Mouse (Mus musculus) midbrain, embryonic 15.5 days (tissue): ENCODE data around the gene Zmiz2. TPM values are rescaled to one million over a fixed set of nuclear protein-coding genes. Genes with fewer than 3 reads are reported as not detected.
"Not testable (repeated sequence)": the region's sequence is repeated elsewhere in the genome, so short reads cannot be mapped to it uniquely, and the experiment has no call there.

Experiments
- ATAC-seq: fragments of 200-750 bp; cut with Nextera tagmentation; replicated peaks from 2 replicates; pipeline ENCODE4 v1.8.0; 2017; ENCODE audit warnings: moderate TSS enrichment
- H3K27ac ChIP-seq: fragments of 300-500 bp; sonication (generic); 2 replicates; pipeline ENCODE4 v1.5.1; 2015; ENCODE audit warnings: mild to moderate bottlenecking, inconsistent platforms
- H3K27me3 ChIP-seq: fragments of 300-500 bp; sonication (generic); replicated peaks from 2 replicates; pipeline ENCODE4 v1.6.1; 2015; ENCODE audit warnings: inconsistent platforms
- H3K36me3 ChIP-seq: fragments of 300-500 bp; sonication (generic); replicated peaks from 2 replicates; pipeline ENCODE4 v1.6.1; 2015; ENCODE audit warnings: inconsistent platforms
- H3K4me1 ChIP-seq: fragments of 300-500 bp; sonication (generic); 2 replicates; pipeline ENCODE4 v1.6.1; 2015; ENCODE audit warnings: inconsistent platforms
- H3K4me2 ChIP-seq: fragments of 300-500 bp; sonication (generic); 2 replicates; pipeline ENCODE4 v1.6.1; 2015; ENCODE audit warnings: inconsistent platforms, mild to moderate bottlenecking, moderate library complexity
- H3K4me3 ChIP-seq: fragments of 300-500 bp; sonication (generic); 2 replicates; pipeline ENCODE4 v1.5.1; 2015; ENCODE audit warnings: mild to moderate bottlenecking, inconsistent platforms
- H3K9ac ChIP-seq: fragments of 300-500 bp; sonication (generic); 2 replicates; pipeline ENCODE4 v1.6.1; 2015; ENCODE audit warnings: mild to moderate bottlenecking, inconsistent platforms
- H3K9me3 ChIP-seq: fragments of 300-500 bp; sonication (generic); 2 replicates; pipeline ENCODE4 v1.6.1; 2016; ENCODE audit warnings: inconsistent platforms
- WGBS: fragments of 180-500 bp; shearing (Covaris S2); methylation state at CpG from one replicate; pipeline ENCODE4 v1.1.7; 2015; ENCODE audit warnings: mixed read lengths; 5-methylcytosine and 5-hydroxymethylcytosine counted together
- polyA plus RNA-seq: library from polyadenylated mRNA; unstranded; fragments of >200 nt; fragmentation: Nextera tagmentation; extraction: Ambion mirVana; gene quantifications from 2 replicates; pipeline ENCODE4 v1.2.1, GENCODE M21; 2015

Zmiz2 gene
- polyA plus RNA-seq, 1 experiment from 2014 or later = 41.0 TPM

- under 1% methylated on average over 75 of the region's 102 CpGs for WGBS
- peak overlapping the region; percentile 83 for H3K4me3 ChIP-seq
- peak overlapping the region; percentile 97 for H3K27ac ChIP-seq
- peak; percentile 95 for ATAC-seq
- peak overlapping the region; percentile 88 for H3K9ac ChIP-seq
- peaks cover 19% of the 10 kb centered on the region for H3K36me3 ChIP-seq
- H3K4me1 ChIP-seq = peaks cover 30% of the 10 kb centered on the region
- H3K27me3 ChIP-seq = no peaks in the 10 kb centered on the region
- H3K4me2 ChIP-seq = peak overlapping the region; percentile 88
- H3K9me3 ChIP-seq = no peaks in the 10 kb centered on the region
Measured at GRCm38 (mm10) chr11:6415551-6416404, 26.9 kb downstream of the Zmiz2 start.

- WGBS = under 1% methylated on average over 30 of the region's 30 CpGs
- peak; percentile 55 for ATAC-seq
- no peaks in the 10 kb centered on the region for H3K27me3 ChIP-seq
- H3K4me3 ChIP-seq = peak overlapping the region; percentile 83
- H3K4me2 ChIP-seq = peak overlapping the region; percentile 88
- peak overlapping the region; percentile 88 for H3K9ac ChIP-seq
- H3K36me3 ChIP-seq = peaks cover 22% of the 10 kb centered on the region
- H3K27ac ChIP-seq = peak overlapping the region; percentile 97
- H3K4me1 ChIP-seq = peaks cover 30% of the 10 kb centered on the region
- no peaks in the 10 kb centered on the region for H3K9me3 ChIP-seq
Measured at GRCm38 (mm10) chr11:6416405-6417034, 27.6 kb downstream of the Zmiz2 start.

GRCm38 (mm10) chr11:6417069-6417468 lies 28.2 kb downstream of the Zmiz2 start:
- Histone ChIP-seq H3K4me2 (peak overlapping the region; percentile 88), H3K27me3 (no peaks in the 10 kb centered on the region), H3K4me1 (peaks cover 28% of the 10 kb centered on the region), H3K9me3 (no peaks in the 10 kb centered on the region), H3K4me3 (peak overlapping the region; percentile 83), H3K27ac (no peak overlapping the region), H3K36me3 (peaks cover 22% of the 10 kb centered on the region), H3K9ac (peak overlapping the region; percentile 88; the same call in 1 of the 2 replicates)
- ATAC-seq = no peak
- 45% methylated on average over 2 of the region's 2 CpGs for WGBS

GRCm38 (mm10) chr11:6417490-6417889 lies 28.6 kb downstream of the Zmiz2 start:
- no peaks in the 10 kb centered on the region for H3K9me3 ChIP-seq
- peaks cover 28% of the 10 kb centered on the region for H3K4me1 ChIP-seq
- peak overlapping the region; percentile 83 for H3K4me3 ChIP-seq
- H3K36me3 ChIP-seq = peaks cover 22% of the 10 kb centered on the region
- H3K27me3 ChIP-seq = no peaks in the 10 kb centered on the region
- no peak for ATAC-seq
- no peak overlapping the region for H3K27ac ChIP-seq
- no peak overlapping the region for H3K9ac ChIP-seq
- H3K4me2 ChIP-seq = peak overlapping the region; percentile 88

GRCm38 (mm10) chr11:6418751-6419150 lies 29.9 kb downstream of the Zmiz2 start:
- H3K4me3 ChIP-seq = no peak overlapping the region
- H3K36me3 ChIP-seq = peaks cover 26% of the 10 kb centered on the region
- no peak overlapping the region for H3K27ac ChIP-seq
- 92% methylated on average over 5 of the region's 5 CpGs for WGBS
- peaks cover 28% of the 10 kb centered on the region for H3K4me1 ChIP-seq
- H3K27me3 ChIP-seq = no peaks in the 10 kb centered on the region
- H3K9me3 ChIP-seq = no peaks in the 10 kb centered on the region
- no peak for ATAC-seq
- no peak overlapping the region for H3K4me2 ChIP-seq
- H3K9ac ChIP-seq = no peak overlapping the region

- peaks cover 28% of the 10 kb centered on the region for H3K36me3 ChIP-seq
Measured at GRCm38 (mm10) chr11:6419156-6419555, 30.3 kb downstream of the Zmiz2 start.

GRCm38 (mm10) chr11:6420283-6420703 lies 31.4 kb downstream of the Zmiz2 start:
- Histone ChIP-seq H3K9ac (no peak overlapping the region), H3K4me1 (peaks cover 19% of the 10 kb centered on the region), H3K4me3 (no peak overlapping the region), H3K27me3 (no peaks in the 10 kb centered on the region), H3K9me3 (no peaks in the 10 kb centered on the region), H3K36me3 (peaks cover 34% of the 10 kb centered on the region), H3K4me2 (no peak overlapping the region), H3K27ac (no peak overlapping the region; the same call in 1 of the 2 replicates)
- ATAC-seq = no peak
- WGBS = 21% methylated on average over 1 of the region's 1 CpGs

More at GRCm38 (mm10) chr11:6419156-6419555, 30.3 kb downstream of the Zmiz2 start:
- not testable (repeated sequence) for H3K27me3 ChIP-seq, H3K4me3 ChIP-seq, H3K9ac ChIP-seq, H3K4me2 ChIP-seq, H3K9me3 ChIP-seq, ATAC-seq, H3K27ac ChIP-seq
- WGBS = 55% methylated on average over 4 of the region's 4 CpGs
- H3K4me1 ChIP-seq = peaks cover 28% of the 10 kb centered on the region

- no peak for ATAC-seq
- no peak overlapping the region for H3K27ac ChIP-seq
- peaks cover 36% of the 10 kb centered on the region for H3K36me3 ChIP-seq
- H3K4me1 ChIP-seq = peaks cover 19% of the 10 kb centered on the region
- no peaks in the 10 kb centered on the region for H3K9me3 ChIP-seq
- H3K4me2 ChIP-seq = no peak overlapping the region
- WGBS = 76% methylated on average over 2 of the region's 2 CpGs
- H3K4me3 ChIP-seq = no peak overlapping the region
- H3K27me3 ChIP-seq = no peaks in the 10 kb centered on the region
- no peak overlapping the region for H3K9ac ChIP-seq
Measured at GRCm38 (mm10) chr11:6420722-6421350, 32.0 kb downstream of the Zmiz2 start.

- no peak overlapping the region for H3K4me2 ChIP-seq
- H3K27ac ChIP-seq = no peak overlapping the region
- no peak overlapping the region for H3K9ac ChIP-seq
- H3K4me3 ChIP-seq = no peak overlapping the region
- peaks cover 36% of the 10 kb centered on the region for H3K36me3 ChIP-seq
- no peaks in the 10 kb centered on the region for H3K27me3 ChIP-seq
- no peaks in the 10 kb centered on the region for H3K9me3 ChIP-seq
- H3K4me1 ChIP-seq = no peaks in the 10 kb centered on the region
- ATAC-seq = no peak
- WGBS = 89% methylated on average over 7 of the region's 7 CpGs
Measured at GRCm38 (mm10) chr11:6430186-6430585, 41.3 kb downstream of the Zmiz2 start.

- no peak overlapping the region for H3K4me2 ChIP-seq
- no peaks in the 10 kb centered on the region for H3K9me3 ChIP-seq
- no peaks in the 10 kb centered on the region for H3K4me1 ChIP-seq
- ATAC-seq = peak; percentile 39; the same call in 1 of the 2 replicates
- no peak overlapping the region for H3K9ac ChIP-seq
- peaks cover 26% of the 10 kb centered on the region for H3K36me3 ChIP-seq
- H3K27me3 ChIP-seq = no peaks in the 10 kb centered on the region
- H3K4me3 ChIP-seq = no peak overlapping the region
- 60% methylated on average over 8 of the region's 8 CpGs for WGBS
- H3K27ac ChIP-seq = no peak overlapping the region
Measured at GRCm38 (mm10) chr11:6436442-6436841, 47.6 kb downstream of the Zmiz2 start.

- Histone ChIP-seq H3K27ac (no peak overlapping the region), H3K27me3 (no peaks in the 10 kb centered on the region), H3K4me3 (no peak overlapping the region), H3K9me3 (no peaks in the 10 kb centered on the region), H3K9ac (no peak overlapping the region), H3K4me1 (0 out of 2 replicates have a peak, but pooled peaks cover 2% of the 10 kb centered on the region), H3K36me3 (peaks cover 19% of the 10 kb centered on the region), H3K4me2 (no peak overlapping the region)
- WGBS = 98% methylated on average over 2 of the region's 2 CpGs
- ATAC-seq = no peak
Measured at GRCm38 (mm10) chr11:6437667-6438066, 48.8 kb downstream of the Zmiz2 start.

GRCm38 (mm10) chr11:6440171-6440570 lies 51.3 kb downstream of the Zmiz2 start:
- ATAC-seq = no peak
- Histone ChIP-seq H3K27me3 (no peaks in the 10 kb centered on the region), H3K9ac (no peak overlapping the region), H3K9me3 (no peaks in the 10 kb centered on the region), H3K4me2 (no peak overlapping the region), H3K4me3 (no peak overlapping the region), H3K4me1 (peaks cover 15% of the 10 kb centered on the region), H3K36me3 (peaks cover 14% of the 10 kb centered on the region), H3K27ac (no peak overlapping the region)
- 95% methylated on average over 4 of the region's 4 CpGs for WGBS
